Mouse (Mus musculus) CD4-positive, CD25-positive, alpha-beta regulatory T cell, adult 4 months (primary cell): ENCODE data around the gene Rnf2. TPM values are rescaled to one million over a fixed set of nuclear protein-coding genes. Genes with fewer than 3 reads are reported as not detected.

ENCODE experiments used
- ATAC-seq: one replicate; pipeline ENCODE4 v1.8.0; 2017
- polyA plus RNA-seq, 2 experiments: library from polyadenylated mRNA; unstranded; fragments of 100-300 nt; shearing (Covaris generic); gene quantifications; one replicate each; pipeline ENCODE4 v1.2.1; 2017

The Rnf2 gene
- polyA plus RNA-seq = 100 to 1,000 TPM in 1 of 2 experiments, 10 to 100 TPM in 1; 93.0 to 107 TPM

GRCm38 (mm10) chr1:151500531-151501361, at the start of gene Rnf2:
TSS of gene Rnf2 (minus strand) at chr1:151500955.
- ATAC-seq = peak; percentile 88

- ATAC-seq = no peak
These were observed 49.0 kb upstream of the Rnf2 start for GRCm38 (mm10) chr1:151549794-151550193.

GRCm38 (mm10) chr1:151548896-151549610, 48.3 kb upstream of the Rnf2 start:
- ATAC-seq = no peak

- ATAC-seq = no peak
These were observed 44.8 kb upstream of the Rnf2 start for GRCm38 (mm10) chr1:151545571-151545970.

GRCm38 (mm10) chr1:151544581-151544980, 43.8 kb upstream of the Rnf2 start:
- no peak for ATAC-seq

GRCm38 (mm10) chr1:151543796-151544477, 43.2 kb upstream of the Rnf2 start:
- no peak for ATAC-seq

- no peak for ATAC-seq
These were observed 25.9 kb upstream of the Rnf2 start for GRCm38 (mm10) chr1:151526701-151527100.

GRCm38 (mm10) chr1:151517571-151518250, 17.0 kb upstream of the Rnf2 start:
- ATAC-seq = no peak

GRCm38 (mm10) chr1:151516871-151517270, 16.1 kb upstream of the Rnf2 start:
- no peak for ATAC-seq

- no peak for ATAC-seq
These were observed 15.0 kb upstream of the Rnf2 start for GRCm38 (mm10) chr1:151515733-151516132.

GRCm38 (mm10) chr1:151514119-151514518, 13.4 kb upstream of the Rnf2 start:
- ATAC-seq = no peak

GRCm38 (mm10) chr1:151510811-151511210, 10.1 kb upstream of the Rnf2 start:
- ATAC-seq = no peak

GRCm38 (mm10) chr1:151499815-151500501, 797 bp downstream of the Rnf2 start:
- peak; percentile 12 for ATAC-seq

GRCm38 (mm10) chr1:151498381-151498780, 2.4 kb downstream of the Rnf2 start:
- no peak for ATAC-seq

GRCm38 (mm10) chr1:151497942-151498341, 2.8 kb downstream of the Rnf2 start:
- no peak for ATAC-seq

- no peak for ATAC-seq
These were observed 3.7 kb downstream of the Rnf2 start for GRCm38 (mm10) chr1:151497028-151497427.

- no peak for ATAC-seq
These were observed 5.0 kb downstream of the Rnf2 start for GRCm38 (mm10) chr1:151495635-151496285.

- no peak for ATAC-seq
These were observed 6.0 kb downstream of the Rnf2 start for GRCm38 (mm10) chr1:151494711-151495110.

- ATAC-seq = no peak
These were observed 6.9 kb downstream of the Rnf2 start for GRCm38 (mm10) chr1:151493826-151494225.

GRCm38 (mm10) chr1:151492419-151492818, 8.3 kb downstream of the Rnf2 start:
- ATAC-seq = no peak

GRCm38 (mm10) chr1:151489806-151490205, 10.9 kb downstream of the Rnf2 start:
- ATAC-seq = no peak
